Mouse (Mus musculus) monocyte, adult 59 days (primary cell): ENCODE data around the gene Olfr561. TPM values are rescaled to one million over a fixed set of nuclear protein-coding genes. Genes with fewer than 3 reads are reported as not detected.

Experiments used
- total RNA-seq, 2 experiments: library from RNA; stranded (reverse); gene quantifications; one replicate each; pipeline ENCODE4 v1.2.4; 2023

Gene Olfr561
- not detected for total RNA-seq

GRCm38 (mm10) chr7:102770921-102771320, at the start of gene Olfr561:
Gene Olfr561, plus strand, starts transcription at chr7:102771221.

GRCm38 (mm10) chr7:102727391-102727790, 43.6 kb upstream of the Olfr561 start, which contains the start of gene Olfr559:
Gene Olfr559, minus strand, starts transcription at chr7:102727491.

GRCm38 (mm10) chr7:102759266-102759665, 11.8 kb upstream of the Olfr561 start, which contains the start of the genes Olfr560 and Olfr78:
Gene Olfr560, minus strand, starts transcription at chr7:102759366.
Gene Olfr78, minus strand, starts transcription at chr7:102759471.

GRCm38 (mm10) chr7:102803180-102803579, 32.2 kb downstream of the Olfr561 start, which contains the start of gene Olfr564:
Gene Olfr564, plus strand, starts transcription at chr7:102803480.

Other genes with a start within 250 kb of the Olfr561 start
- not detected for gene Olfr547, start 236.5 kb upstream of the Olfr561 start, total RNA-seq
- not detected for gene Olfr548-ps1, start 230.3 kb upstream of the Olfr561 start, total RNA-seq
- gene Olfr549, start 221.4 kb upstream of the Olfr561 start, total RNA-seq = not detected
- 10 to 100 TPM; 19.9 to 20.8 TPM for gene Trim21, start 205.7 kb upstream of the Olfr561 start, total RNA-seq
- gene Olfr550, start 199.8 kb upstream of the Olfr561 start, total RNA-seq = not detected
- not detected for gene Olfr551, start 179.3 kb upstream of the Olfr561 start, total RNA-seq
- not detected for gene Olfr552, start 173.5 kb upstream of the Olfr561 start, total RNA-seq
- gene Olfr553, start 153.0 kb upstream of the Olfr561 start, total RNA-seq = not detected
- gene Olfr554, start 132.8 kb upstream of the Olfr561 start, total RNA-seq = not detected
- not detected for gene Olfr555, start 112.4 kb upstream of the Olfr561 start, total RNA-seq
- not detected for gene Olfr556, start 106.3 kb upstream of the Olfr561 start, total RNA-seq
- gene Trim68, start 83.9 kb upstream of the Olfr561 start, total RNA-seq = 1 to 10 TPM; 3.9 to 5.2 TPM
- gene Olfr557, start 75.3 kb upstream of the Olfr561 start, total RNA-seq = not detected
- not detected for gene Olfr558, start 69.0 kb upstream of the Olfr561 start, total RNA-seq
- gene Olfr33, start 52.2 kb upstream of the Olfr561 start, total RNA-seq = not detected
- not detected for gene Olfr559, start 43.7 kb upstream of the Olfr561 start, total RNA-seq
- gene Olfr560, start 11.9 kb upstream of the Olfr561 start, total RNA-seq = not detected
- not detected for gene Olfr78, start 11.8 kb upstream of the Olfr561 start, total RNA-seq
- not detected for gene Olfr564, start 32.3 kb downstream of the Olfr561 start, total RNA-seq
- gene Olfr566, start 87.5 kb downstream of the Olfr561 start, total RNA-seq = not detected
- not detected for gene Olfr568, start 105.9 kb downstream of the Olfr561 start, total RNA-seq
- gene Olfr569, start 119.7 kb downstream of the Olfr561 start, total RNA-seq = not detected
- not detected for gene Olfr570, start 123.4 kb downstream of the Olfr561 start, total RNA-seq
- gene Olfr571, start 146.3 kb downstream of the Olfr561 start, total RNA-seq = not detected
- gene Olfr572, start 153.2 kb downstream of the Olfr561 start, total RNA-seq = not detected
- gene Olfr573-ps1, start 171.4 kb downstream of the Olfr561 start, total RNA-seq = not detected
- gene Olfr574, start 177.2 kb downstream of the Olfr561 start, total RNA-seq = not detected
- gene Olfr575, start 187.6 kb downstream of the Olfr561 start, total RNA-seq = not detected
- gene Olfr576, start 191.4 kb downstream of the Olfr561 start, total RNA-seq = not detected
- not detected for gene Olfr577, start 204.7 kb downstream of the Olfr561 start, total RNA-seq
- gene Olfr578, start 218.1 kb downstream of the Olfr561 start, total RNA-seq = not detected